Mouse (Mus musculus) bone marrow, adult 2 months (tissue): Measurements from ENCODE around the gene Timm8a1.

Experiments used
- CTCF ChIP-seq: fragments of 200-500 bp; IDR thresholded peaks from 2 replicates; pipeline ENCODE4 v1.5.1; 2011; ENCODE audit warnings: low read length, control low read depth; ENCODE audit not compliant: control insufficient read depth, insufficient read depth
- POLR2A ChIP-seq: fragments of 200-500 bp; IDR thresholded peaks from 2 replicates; pipeline ENCODE4 v1.6.1; 2011; ENCODE audit warnings: low read depth, mild to moderate bottlenecking, control low read depth, low read length, borderline replicate concordance; ENCODE audit not compliant: control insufficient read depth

DNA sequence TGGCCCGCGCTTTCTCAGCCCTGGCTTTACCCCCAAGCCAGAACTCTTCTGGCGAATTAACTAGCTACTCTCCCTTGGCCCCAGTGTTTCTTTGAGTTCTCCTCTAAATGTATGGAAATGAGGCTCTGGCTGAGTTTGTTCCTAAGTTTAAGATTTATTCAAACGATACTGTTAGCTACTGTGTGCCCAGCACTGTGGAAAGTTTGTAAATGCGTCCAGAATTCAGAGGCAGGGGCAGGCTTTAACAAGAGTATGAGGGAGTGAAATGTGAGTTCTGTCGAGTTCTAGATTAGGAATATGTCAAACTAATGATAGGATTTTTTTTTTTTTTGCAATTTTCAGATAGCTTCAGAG lies 267 bp upstream of the Timm8a1 start:
- TF ChIP-seq CTCF (no peak), POLR2A (no peak)
